Mouse (Mus musculus) layer of hippocampus, adult 8-10 months (tissue): Measurements from ENCODE around the gene Pxdc1. TPM values are rescaled to one million over a fixed set of nuclear protein-coding genes. Genes with fewer than 3 reads are reported as not detected.

ENCODE experiments used
- DNase-seq, 2 experiments: peaks; one replicate each; pipeline ENCODE4 v3.0.0; 2022; ENCODE audit warnings: low spot score in 2 of 2
- total RNA-seq, 4 experiments: library from RNA; stranded (reverse); gene quantifications; 2 replicates each; pipeline ENCODE4 v1.2.4; 2022

Pxdc1 gene
- total RNA-seq, 4 experiments from 2014 or later, result 11.2 to 16.2 (median 12.5) TPM

- no peak for DNase-seq
These were observed 56.5 kb downstream of the Pxdc1 start for GRCm38 (mm10) chr13:34596797-34597196.

Other genes starting within 250 kb of the Pxdc1 start
- not detected for gene Fam50b, start 81.4 kb upstream of the Pxdc1 start, total RNA-seq
- gene Prpf4b, start 221.8 kb upstream of the Pxdc1 start, total RNA-seq, result 100 to 1,000 TPM in 1 of 4 experiments, 10 to 100 TPM in 3; 79.9 to 103 (median 87.0) TPM